Mouse (Mus musculus) ES-E14 (cell line): ENCODE results near the gene Abcg4. TPM values are rescaled to one million over a fixed set of nuclear protein-coding genes. Genes with fewer than 3 reads are reported as not detected.
"Not testable (repeated sequence)": the region's sequence is repeated elsewhere in the genome, so short reads cannot be mapped to it uniquely, and the experiment has no call there.

Source experiments
- DNase-seq: peaks from one replicate; pipeline ENCODE4 v3.0.0-alpha.2; 2013; ENCODE audit warnings: low read depth, low spot score
- H3K27ac ChIP-seq: 2 replicates; pipeline ENCODE4 v1.5.1; 2012; ENCODE audit warnings: low read depth, mild to moderate bottlenecking, low read length, moderate library complexity, mixed read lengths; ENCODE audit not compliant: poor library complexity, insufficient read depth, severe bottlenecking
- H3K36me3 ChIP-seq: 2 replicates; pipeline ENCODE4 v1.6.1; 2012; ENCODE audit warnings: mild to moderate bottlenecking, low read length, moderate library complexity, mixed read lengths; ENCODE audit not compliant: control insufficient read depth, poor library complexity, insufficient read depth, severe bottlenecking
- H3K4me1 ChIP-seq, 2 experiments: fragments of 150-350 bp in 1 of 2; sonication (generic) in 1 of 2; 2 replicates each; pipeline ENCODE4 v1.6.1; 2012; ENCODE audit warnings: low read length in 2 of 2, mild to moderate bottlenecking in 1 of 2, mixed read lengths in 1 of 2; ENCODE audit not compliant: control insufficient read depth in 2 of 2, insufficient read depth in 2 of 2, poor library complexity in 1 of 2
- H3K4me3 ChIP-seq, 2 experiments: fragments of 150-350 bp in 1 of 2; sonication (generic) in 1 of 2; 2 replicates each; pipeline ENCODE4 v1.5.1; 2012; ENCODE audit warnings: low read length in 2 of 2, low read depth in 1 of 2, mild to moderate bottlenecking in 1 of 2, mixed read lengths in 1 of 2; ENCODE audit not compliant: insufficient read depth in 1 of 2, poor library complexity in 1 of 2, severe bottlenecking in 1 of 2
- H3K9ac ChIP-seq: 2 replicates; pipeline ENCODE4 v1.6.1; 2012; ENCODE audit warnings: low read depth, mild to moderate bottlenecking, low read length, mixed read lengths; ENCODE audit not compliant: poor library complexity, insufficient read depth, severe bottlenecking
- H3K9me3 ChIP-seq: fragments of 150-350 bp; sonication (generic); 2 replicates; pipeline ENCODE4 v1.6.1; 2012; ENCODE audit warnings: low read depth, mild to moderate bottlenecking, low read length; ENCODE audit not compliant: control insufficient read depth, insufficient read depth
- CHD2 ChIP-seq: IDR thresholded peaks from 2 replicates; pipeline ENCODE4 v1.6.1; 2014; ENCODE audit warnings: mild to moderate bottlenecking, low read depth, low read length, inconsistent platforms
- HCFC1 ChIP-seq: IDR thresholded peaks from 2 replicates; pipeline ENCODE4 v1.6.1; 2012; ENCODE audit warnings: low read length, inconsistent platforms, borderline replicate concordance; ENCODE audit not compliant: insufficient read depth
- MAFK ChIP-seq: IDR thresholded peaks from 2 replicates; pipeline ENCODE4 v1.6.1; 2014; ENCODE audit warnings: mild to moderate bottlenecking, low read depth, low read length, inconsistent platforms; ENCODE audit not compliant: insufficient read depth
- ZC3H11A ChIP-seq: IDR thresholded peaks from 2 replicates; pipeline ENCODE4 v1.6.1; 2012; ENCODE audit warnings: low read depth, mild to moderate bottlenecking, inconsistent platforms, low read length, borderline replicate concordance
- ZNF384 ChIP-seq: IDR thresholded peaks from 2 replicates; pipeline ENCODE4 v1.6.1; 2012; ENCODE audit warnings: low read depth, low read length, inconsistent platforms
- in situ Hi-C, 2 experiments: fragments of 600-800 bp; cut with MboI; formaldehyde crosslinking; loops; one replicate each; pipeline ENCODE4 v1.15.1; 2025; ENCODE audit warnings: low sequenced_read_pairs in 2 of 2, inconsistent platforms in 1 of 2; ENCODE audit not compliant: unreplicated experiment in 2 of 2
- total RNA-seq: library from RNA; depleted of rRNA; stranded (reverse); fragments of 300-350 nt; gene quantifications from 2 replicates; pipeline ENCODE4 v1.2.3, GENCODE M21; 2012; rRNA removed

Abcg4 gene
- total RNA-seq: 0.45 and 0.53 TPM in 2 replicates

DNA sequence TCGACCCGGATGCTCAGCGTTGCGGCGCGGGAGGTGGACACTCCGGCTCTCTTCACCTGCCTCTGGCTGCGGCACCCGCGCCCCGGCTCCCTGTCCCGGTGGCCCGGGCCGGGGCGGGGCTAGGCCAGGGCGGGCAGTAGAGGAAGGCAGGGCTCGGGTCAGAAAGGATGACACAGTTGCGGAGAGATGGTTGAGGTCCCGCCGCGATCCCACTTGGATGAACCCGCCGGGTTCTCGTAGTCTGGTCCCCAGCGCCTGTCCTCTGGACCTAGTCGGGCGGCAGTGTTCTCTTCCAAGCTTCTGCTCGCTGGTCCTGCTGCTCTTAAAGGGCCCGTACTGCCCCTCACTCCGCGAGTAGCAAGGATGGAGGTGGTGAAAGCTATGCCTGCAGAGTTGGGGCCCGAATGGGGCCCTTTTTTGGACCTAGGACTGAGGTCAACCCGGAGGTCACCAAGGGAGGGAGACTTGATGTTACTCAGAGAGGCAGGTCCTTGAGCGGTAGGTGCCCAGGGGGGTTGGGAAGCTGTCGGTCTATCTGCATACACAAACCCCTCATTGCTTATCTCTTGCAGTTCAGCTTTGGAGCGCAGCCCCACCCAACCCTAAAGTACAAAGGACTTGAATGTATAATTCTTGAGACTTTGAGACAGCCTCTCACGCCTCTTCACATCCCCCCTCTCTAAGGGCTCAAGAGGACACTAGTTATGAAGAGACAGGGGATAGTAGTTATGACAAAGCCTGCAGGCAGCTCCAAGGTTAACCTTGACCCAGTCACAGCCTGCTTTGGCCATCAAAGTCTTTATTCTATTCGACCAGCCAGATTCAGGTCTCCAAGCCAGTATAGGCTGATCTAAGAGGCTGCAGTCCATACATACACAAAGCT lies at the start of gene Abcg4:
Abcg4 (minus strand) TSS at position 540 of the 883 bp plus-strand sequence.
- Histone ChIP-seq H3K9ac (peak within 1 kb of the TSS; percentile 53), H3K4me3 (peak within 1 kb of the TSS; percentile 64 to 78), H3K27ac (no peak within 1 kb of the TSS), H3K36me3 (0 out of 2 replicates have a peak, but pooled peaks cover 2% of the 10 kb centered on the region), H3K4me1 (peaks cover 0 to 17% of the 10 kb centered on the region in 2 experiments; a peak in 1 of 4 replicates), H3K9me3 (no peaks in the 10 kb centered on the region)
- DNase-seq: no peak
- in situ Hi-C loops: no loop called here
- TF ChIP-seq ZNF384 (no peak), MAFK (no peak), HCFC1 (no peak), ZC3H11A (no peak), CHD2 (no peak)

DNA sequence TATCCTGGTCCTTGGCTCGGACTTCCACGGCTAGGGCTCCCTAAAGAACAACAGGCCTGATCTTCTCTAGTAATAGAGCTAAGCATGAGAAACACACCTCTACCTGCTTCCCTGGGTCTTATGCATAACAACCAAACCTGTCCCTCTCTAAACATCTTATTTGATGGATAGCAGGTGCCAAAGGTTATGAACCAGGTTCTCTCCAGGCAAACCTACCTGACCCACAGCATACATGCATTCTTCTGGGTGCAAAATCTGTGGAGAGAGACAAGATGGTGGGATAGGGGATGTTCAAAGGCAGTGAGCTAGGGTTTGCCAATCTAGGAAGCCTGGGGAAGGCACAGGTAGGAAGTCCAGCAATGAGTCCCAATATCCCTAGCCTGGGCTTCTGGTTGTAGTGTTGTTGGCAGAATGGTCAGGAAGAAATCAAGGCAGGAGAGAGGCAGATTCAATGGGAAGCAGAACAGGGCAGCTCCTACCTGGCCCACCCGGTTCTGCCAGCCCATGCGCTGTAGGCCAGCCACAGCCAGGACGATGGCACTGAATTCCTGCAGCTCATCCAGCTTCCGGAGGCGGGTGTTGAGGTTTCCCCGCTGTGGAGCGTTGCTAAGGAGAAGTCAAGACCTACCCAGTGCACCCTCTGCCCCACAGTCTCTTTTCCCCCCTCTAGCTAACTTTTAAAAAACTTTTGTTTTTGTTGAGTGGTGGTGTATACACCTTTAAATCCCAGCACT lies 49.2 kb upstream of the Abcg4 start:
- TF ChIP-seq ZC3H11A (no peak), HCFC1 (no peak), MAFK (no peak), ZNF384 (no peak), CHD2 (no peak)
- H3K9ac ChIP-seq: peak overlapping the region; percentile 19; the same call in 1 of the 2 replicates
- peak overlapping the region; percentile 1 to 5; a peak in 2 of 4 replicates for H3K4me3 ChIP-seq
- H3K36me3 ChIP-seq: peaks cover 25% of the 10 kb centered on the region
- no peaks in the 10 kb centered on the region for H3K9me3 ChIP-seq
- H3K27ac ChIP-seq: no peak overlapping the region
- DNase-seq: no peak
- peaks cover 0 to 9% of the 10 kb centered on the region in 2 experiments; a peak in 1 of 4 replicates for H3K4me1 ChIP-seq
- in situ Hi-C loops: no loop called here

DNA sequence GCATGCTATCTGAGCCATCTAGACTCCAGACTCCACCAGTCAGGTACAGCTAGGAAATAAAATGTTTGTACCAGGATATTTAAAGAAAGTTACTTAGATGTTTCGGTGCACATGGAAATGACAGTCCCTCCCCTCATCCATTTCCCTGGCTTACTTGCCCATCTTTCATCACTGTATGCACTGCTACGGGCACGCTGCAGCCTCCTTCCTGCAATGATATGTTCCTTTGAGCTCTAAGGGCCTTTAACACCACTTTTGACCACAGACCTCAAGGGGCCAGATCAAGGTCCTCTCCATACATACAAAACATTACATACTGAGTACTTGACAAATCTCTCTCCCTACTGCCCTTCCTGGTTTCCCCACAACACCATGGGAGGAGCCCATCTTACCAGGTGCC lies 48.5 kb upstream of the Abcg4 start:
- H3K9ac ChIP-seq: 0 out of 2 replicates have a peak overlapping the region, but pooled peaks have one; percentile 48
- H3K4me1 ChIP-seq: peaks cover 0 to 7% of the 10 kb centered on the region in 2 experiments; a peak in 1 of 4 replicates
- DNase-seq: no peak
- no peaks in the 10 kb centered on the region for H3K9me3 ChIP-seq
- H3K4me3 ChIP-seq: peak overlapping the region; percentile 50
- no peak overlapping the region for H3K27ac ChIP-seq
- H3K36me3 ChIP-seq: peaks cover 26% of the 10 kb centered on the region
- in situ Hi-C loops: no loop called here
- no peak for TF ChIP-seq ZC3H11A
- TF ChIP-seq MAFK: no peak
- TF ChIP-seq CHD2: no peak
- TF ChIP-seq HCFC1: no peak

DNA sequence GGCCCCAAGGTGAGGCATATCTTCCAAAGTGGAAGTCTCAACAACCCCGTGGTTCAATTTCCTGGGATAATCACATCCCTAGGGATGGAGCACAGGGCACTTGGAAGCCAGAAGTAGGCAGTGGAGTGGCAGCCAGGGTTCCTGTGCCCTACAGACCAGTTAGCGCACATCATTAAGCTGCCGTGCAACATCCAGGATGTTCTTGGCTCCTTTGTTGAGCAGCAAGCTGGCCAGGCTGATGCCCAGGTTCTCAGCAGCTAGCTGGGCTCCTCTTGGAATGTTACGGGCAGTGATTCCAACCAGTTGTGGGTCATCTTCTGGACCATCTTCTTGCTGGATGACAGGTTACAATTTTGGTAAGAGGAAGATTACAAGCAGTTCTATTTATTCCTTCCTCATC lies 48.1 kb upstream of the Abcg4 start:
- H3K9me3 ChIP-seq, H3K27ac ChIP-seq, H3K4me1 ChIP-seq, DNase-seq, in situ Hi-C loops: not testable (repeated sequence)
- H3K4me3 ChIP-seq: peak overlapping the region; percentile 89 to 91
- 0 out of 2 replicates have a peak, but pooled peaks have one; percentile 1 for TF ChIP-seq CHD2
- peaks cover 27% of the 10 kb centered on the region for H3K36me3 ChIP-seq
- peak overlapping the region; percentile 48; the same call in 1 of the 2 replicates for H3K9ac ChIP-seq
